Mouse (Mus musculus) pancreas, adult 10 weeks (tissue): ENCODE measurements around the gene Zfp932. TPM values are rescaled to one million over a fixed set of nuclear protein-coding genes. Genes with fewer than 3 reads are reported as not detected.

ENCODE experiments used
- polyA plus RNA-seq: library from polyadenylated mRNA; stranded (reverse); fragments of 350-450 nt; fragmentation: Illumina TruSeq; extraction: RNeasy Lipid Tissue Mini Kit (QIAGEN cat#74804); gene quantifications from one replicate; pipeline ENCODE4 v1.2.3, GENCODE M21; 2015; ENCODE audit warnings: low read depth, low replicate concordance; ENCODE audit not compliant: insufficient read depth

The Zfp932 gene
- polyA plus RNA-seq, result 12.5 TPM

DNA sequence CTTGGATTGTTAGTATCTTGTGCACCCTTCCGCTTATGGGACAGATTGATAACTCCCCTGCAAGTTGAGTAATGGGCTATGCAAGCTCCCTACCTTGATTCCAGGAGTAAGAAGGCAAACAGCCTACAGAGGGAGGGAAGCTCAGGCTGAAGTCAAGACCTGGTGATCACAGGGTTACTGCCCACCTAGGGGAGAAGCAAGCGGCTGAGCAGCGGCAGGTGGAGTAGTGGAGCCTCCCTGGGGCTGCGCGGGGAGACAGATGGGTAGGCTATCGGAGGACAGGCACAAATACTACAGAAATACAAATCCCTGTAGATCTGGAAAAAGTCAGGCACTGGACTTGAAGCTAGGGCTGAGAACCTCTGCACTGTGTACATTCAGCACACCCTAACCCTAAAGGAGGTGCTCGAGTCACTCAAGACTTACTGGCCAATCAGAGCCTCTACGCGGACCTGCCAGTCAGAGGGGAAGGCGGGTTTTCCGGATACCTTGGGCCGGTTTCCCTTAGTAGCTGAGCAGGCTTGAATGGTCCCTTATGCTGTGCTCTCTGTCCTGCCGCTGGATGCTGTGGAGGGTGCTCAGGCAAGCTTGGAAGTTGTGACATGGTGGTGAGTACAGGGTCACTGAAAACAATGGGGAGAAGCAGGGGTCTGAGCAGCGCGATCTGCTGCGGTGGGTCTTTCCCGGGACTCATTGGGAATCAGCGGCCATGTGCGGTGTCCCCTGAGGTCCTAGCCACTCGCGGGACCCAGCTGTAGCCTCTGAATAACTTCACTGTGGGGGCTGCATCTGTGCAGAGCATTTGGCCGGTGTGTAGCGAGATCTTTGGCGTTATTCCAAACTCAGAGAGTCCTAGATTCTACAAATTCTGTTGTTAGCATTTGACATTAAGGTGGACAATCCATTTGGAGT, at the start of gene Zfp932:
Gene Zfp932, plus strand, starts transcription at position 496 of the 912 bp plus-strand sequence.

Other genes with a start within 250 kb of the Zfp932 start
- 0.81 TPM for gene 4930522L14Rik, start 244.6 kb upstream of the Zfp932 start, polyA plus RNA-seq
- 4.4 TPM for gene Gm15446, start 73.1 kb upstream of the Zfp932 start, polyA plus RNA-seq
- gene Gm17655, start 76.0 kb downstream of the Zfp932 start, polyA plus RNA-seq, result not detected
- 0.39 TPM for gene Gm35315, start 97.9 kb downstream of the Zfp932 start, polyA plus RNA-seq
- not detected for gene Plcxd1, start 103.4 kb downstream of the Zfp932 start, polyA plus RNA-seq
- gene Gtpbp6, start 111.7 kb downstream of the Zfp932 start, polyA plus RNA-seq, result 8.6 TPM
- 0.66 TPM for gene Zfp605, start 113.6 kb downstream of the Zfp932 start, polyA plus RNA-seq
- gene Chfr, start 139.3 kb downstream of the Zfp932 start, polyA plus RNA-seq, result 8.3 TPM
- gene Golga3, start 180.2 kb downstream of the Zfp932 start, polyA plus RNA-seq, result 6.2 TPM
- 3.5 TPM for gene Ankle2, start 234.5 kb downstream of the Zfp932 start, polyA plus RNA-seq